Mouse (Mus musculus): ENCODE results near the gene Bglap. TPM values are rescaled to one million over a fixed set of nuclear protein-coding genes. Genes with fewer than 3 reads are reported as not detected.

The Bglap gene
- polyA plus RNA-seq, 1 experiment = 1.6 TPM

DNA sequence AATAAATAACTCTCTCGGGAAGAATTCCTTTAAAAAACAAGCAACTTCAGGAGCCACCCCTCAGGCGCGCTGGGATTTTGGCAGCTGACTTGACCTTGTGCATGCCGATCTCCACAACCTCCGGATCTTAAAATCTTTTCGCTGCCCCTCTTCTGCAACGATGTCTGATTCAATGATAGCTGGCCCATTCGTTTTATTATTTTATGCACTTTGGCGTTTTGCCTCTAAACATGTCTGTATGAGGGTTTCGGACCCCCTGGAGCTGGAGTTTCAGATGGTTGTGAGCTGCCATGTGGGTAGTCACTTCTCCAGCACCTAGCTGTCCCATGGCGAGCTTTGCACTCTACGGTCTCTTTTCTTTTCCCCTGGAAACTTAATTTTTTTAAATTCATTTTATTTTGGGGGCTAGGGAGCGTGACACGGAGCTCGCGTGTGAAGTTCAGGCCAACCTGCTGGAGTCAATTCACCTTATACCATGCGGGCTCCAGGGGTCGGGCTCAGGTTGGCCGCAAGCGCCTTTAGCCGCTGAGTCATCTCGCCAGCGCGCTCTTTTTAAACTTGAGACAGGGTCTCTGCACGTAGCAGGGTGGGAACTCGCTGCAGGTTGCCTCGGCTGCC lies 48.7 kb downstream of the Bglap start:
- TF ChIP-seq CTCF (IDR thresholded peaks at IDR 0.05; ENCODE audit: control insufficient read depth, insufficient read depth, insufficient read length) = no peak
- TF ChIP-seq FOSL1 (IDR thresholded peaks at IDR 0.05; ENCODE audit: insufficient read depth, low read length, poor library complexity, severe bottlenecking) = no peak
- no peak for TF ChIP-seq MAX (IDR thresholded peaks at IDR 0.05)
- no peak for TF ChIP-seq MYOG (IDR thresholded peaks at IDR 0.05; ENCODE audit: control insufficient read depth, extremely low read depth, insufficient read length)
- TF ChIP-seq USF1 (IDR thresholded peaks at IDR 0.05; ENCODE audit: low read depth) = no peak
- no peak for TF ChIP-seq MYOD1 (IDR thresholded peaks at IDR 0.05; ENCODE audit: control insufficient read depth, insufficient read length, low read depth)
- TF ChIP-seq CEBPB (IDR thresholded peaks at IDR 0.05; ENCODE audit: low read depth) = no peak
- Histone ChIP-seq H3ac (ENCODE audit: control insufficient read depth, insufficient read length, low read depth) (peak overlapping the region; percentile 94), H3K79me2 (ENCODE audit: control insufficient read depth, insufficient read depth) (peaks cover 43% of the 10 kb centered on the region), H3K79me3 (ENCODE audit: low read depth) (peaks cover 41% of the 10 kb centered on the region), H3K4me3 (ENCODE audit: insufficient read depth, poor library complexity, severe bottlenecking) (peak overlapping the region; percentile 74), H3K36me3 (ENCODE audit: control insufficient read depth, insufficient read depth) (peaks cover 29% of the 10 kb centered on the region), H3K27me3 (ENCODE audit: control insufficient read depth, insufficient read depth, insufficient read length) (no peaks in the 10 kb centered on the region)

DNA sequence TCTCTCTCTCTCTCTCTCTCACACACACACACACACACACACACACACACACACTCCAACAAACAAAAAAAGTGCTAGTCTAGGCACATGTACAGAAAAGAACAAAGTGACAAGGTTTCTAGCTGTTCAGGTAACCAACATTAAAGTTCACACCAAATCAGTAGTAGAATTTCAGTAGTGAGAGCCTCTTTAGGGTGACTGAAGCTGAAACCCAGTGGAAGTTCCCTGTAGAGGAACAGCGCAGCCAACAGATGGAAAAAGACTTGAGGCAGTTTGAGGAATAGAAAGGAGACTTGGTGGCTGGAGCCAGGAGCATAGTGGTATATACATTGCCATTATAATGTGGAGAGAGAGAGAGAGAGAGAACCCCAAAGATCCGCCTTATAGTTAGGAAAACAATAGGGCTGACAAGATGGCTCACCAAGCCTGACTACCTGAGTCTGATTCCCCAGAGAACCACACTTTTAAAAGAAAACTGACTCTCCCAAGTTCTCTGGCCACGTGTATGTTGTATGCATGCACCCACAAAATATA lies 49.3 kb downstream of the Bglap start:
- H3K79me3 ChIP-seq (ENCODE audit: low read depth) = peaks cover 36% of the 10 kb centered on the region
- H3K27me3 ChIP-seq (ENCODE audit: control insufficient read depth, insufficient read depth, insufficient read length) = no peaks in the 10 kb centered on the region
- peak overlapping the region; percentile 35 for H3ac ChIP-seq (ENCODE audit: control insufficient read depth, insufficient read length, low read depth)
- peak overlapping the region; percentile 74 for H3K4me3 ChIP-seq (ENCODE audit: insufficient read depth, poor library complexity, severe bottlenecking)
- TF ChIP-seq CTCF (IDR thresholded peaks at IDR 0.05; ENCODE audit: control insufficient read depth, insufficient read depth, insufficient read length) (no peak), MYOG (IDR thresholded peaks at IDR 0.05; ENCODE audit: control insufficient read depth, extremely low read depth, insufficient read length) (no peak), USF1 (IDR thresholded peaks at IDR 0.05; ENCODE audit: low read depth) (no peak), MYOD1 (IDR thresholded peaks at IDR 0.05; ENCODE audit: control insufficient read depth, insufficient read length, low read depth) (no peak), CEBPB (IDR thresholded peaks at IDR 0.05; ENCODE audit: low read depth) (no peak)
- peaks cover 38% of the 10 kb centered on the region for H3K79me2 ChIP-seq (ENCODE audit: control insufficient read depth, insufficient read depth)
- peaks cover 24% of the 10 kb centered on the region for H3K36me3 ChIP-seq (ENCODE audit: control insufficient read depth, insufficient read depth)

DNA sequence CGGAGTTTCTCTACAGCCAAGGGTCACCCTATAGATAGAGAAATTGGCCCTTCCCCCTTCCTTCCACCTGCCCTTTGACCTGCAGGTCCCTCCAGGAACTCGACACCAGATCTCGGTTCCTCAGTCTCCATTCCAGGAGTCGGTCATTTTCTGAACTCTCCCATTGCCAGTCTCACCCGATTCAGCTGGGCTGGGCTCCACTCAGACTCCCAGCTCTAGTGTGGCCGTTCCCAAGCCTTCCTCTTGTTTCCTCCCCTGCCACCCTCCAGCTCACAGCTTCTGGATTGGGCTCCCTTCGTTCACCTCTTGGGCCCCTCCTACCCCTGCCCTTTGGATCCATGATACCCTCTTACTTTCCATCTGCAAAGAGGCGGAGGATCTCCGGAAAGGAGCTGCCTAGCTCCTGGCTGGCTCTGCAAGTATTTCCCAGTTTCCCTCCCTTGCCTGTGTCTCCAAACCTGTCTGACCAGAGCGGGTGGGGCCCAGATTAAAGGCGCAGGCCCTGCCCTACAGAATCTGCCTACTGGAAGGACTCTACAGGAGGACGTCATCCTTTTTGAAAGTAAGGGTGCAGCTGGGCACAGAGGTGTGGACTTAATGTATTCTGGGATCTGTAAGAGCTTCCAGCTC lies 50.1 kb downstream of the Bglap start:
- peaks cover 28% of the 10 kb centered on the region for H3K79me3 ChIP-seq (ENCODE audit: low read depth)
- peaks cover 29% of the 10 kb centered on the region for H3K79me2 ChIP-seq (ENCODE audit: control insufficient read depth, insufficient read depth)
- no peak overlapping the region for H3K4me3 ChIP-seq (ENCODE audit: insufficient read depth, poor library complexity, severe bottlenecking)
- no peak overlapping the region for H3ac ChIP-seq (ENCODE audit: control insufficient read depth, insufficient read length, low read depth)
- peaks cover 17% of the 10 kb centered on the region for H3K36me3 ChIP-seq (ENCODE audit: control insufficient read depth, insufficient read depth)
- H3K27me3 ChIP-seq (ENCODE audit: control insufficient read depth, insufficient read depth, insufficient read length) = no peaks in the 10 kb centered on the region
- TF ChIP-seq CTCF (IDR thresholded peaks at IDR 0.05; ENCODE audit: control insufficient read depth, insufficient read depth, insufficient read length) (no peak), FOSL1 (IDR thresholded peaks at IDR 0.05; ENCODE audit: insufficient read depth, low read length, poor library complexity, severe bottlenecking) (no peak), CEBPB (IDR thresholded peaks at IDR 0.05; ENCODE audit: low read depth) (no peak), USF1 (IDR thresholded peaks at IDR 0.05; ENCODE audit: low read depth) (no peak), MAX (IDR thresholded peaks at IDR 0.05) (no peak), MYOG (IDR thresholded peaks at IDR 0.05; ENCODE audit: control insufficient read depth, extremely low read depth, insufficient read length) (no peak), MYOD1 (IDR thresholded peaks at IDR 0.05; ENCODE audit: control insufficient read depth, insufficient read length, low read depth) (no peak)

Other genes starting within 250 kb of the Bglap start
- gene Mef2d, start 242.1 kb downstream of the Bglap start, polyA plus RNA-seq (2012; fragmentation: generic; extraction: Trizol) = 35.3 TPM
- gene Rhbg, start 129.8 kb downstream of the Bglap start, polyA plus RNA-seq (2012; fragmentation: generic; extraction: Trizol) = not detected
- gene Gm38392, start 97.3 kb downstream of the Bglap start, polyA plus RNA-seq (2012; fragmentation: generic; extraction: Trizol) = not detected
- gene Tsacc, start 87.5 kb downstream of the Bglap start, polyA plus RNA-seq (2012; fragmentation: generic; extraction: Trizol) = 2.3 TPM
- 628 TPM for gene Cct3, start 87.3 kb downstream of the Bglap start, polyA plus RNA-seq (2012; fragmentation: generic; extraction: Trizol)
- gene Glmp, start 59.4 kb downstream of the Bglap start, polyA plus RNA-seq (2012; fragmentation: generic; extraction: Trizol) = 173 TPM
- gene Tmem79, start 48.3 kb downstream of the Bglap start, polyA plus RNA-seq (2012; fragmentation: generic; extraction: Trizol) = 2.1 TPM
- gene Smg5, start 48.2 kb downstream of the Bglap start, polyA plus RNA-seq (2012; fragmentation: generic; extraction: Trizol) = 84.5 TPM
- gene Paqr6, start 19.9 kb downstream of the Bglap start, polyA plus RNA-seq (2012; fragmentation: generic; extraction: Trizol) = 0.02 TPM
- 0.51 TPM for gene Bglap3, start 11.7 kb downstream of the Bglap start, polyA plus RNA-seq (2012; fragmentation: generic; extraction: Trizol)
- gene Bglap2, start 5.8 kb downstream of the Bglap start, polyA plus RNA-seq (2012; fragmentation: generic; extraction: Trizol) = 4.6 TPM
- gene Pmf1, start 25.9 kb upstream of the Bglap start, polyA plus RNA-seq (2012; fragmentation: generic; extraction: Trizol) = 117 TPM
- 18.5 TPM for gene Slc25a44, start 40.7 kb upstream of the Bglap start, polyA plus RNA-seq (2012; fragmentation: generic; extraction: Trizol)
- 0.69 TPM for gene Sema4a, start 76.7 kb upstream of the Bglap start, polyA plus RNA-seq (2012; fragmentation: generic; extraction: Trizol)
- 1,441 TPM for gene Lmna, start 125.5 kb upstream of the Bglap start, polyA plus RNA-seq (2012; fragmentation: generic; extraction: Trizol)
- gene Mex3a, start 147.9 kb upstream of the Bglap start, polyA plus RNA-seq (2012; fragmentation: generic; extraction: Trizol) = 14.9 TPM
- 0.07 TPM for gene Rab25, start 163.8 kb upstream of the Bglap start, polyA plus RNA-seq (2012; fragmentation: generic; extraction: Trizol)
- gene Lamtor2, start 168.6 kb upstream of the Bglap start, polyA plus RNA-seq (2012; fragmentation: generic; extraction: Trizol) = 136 TPM
- 55.9 TPM for gene Ubqln4, start 169.3 kb upstream of the Bglap start, polyA plus RNA-seq (2012; fragmentation: generic; extraction: Trizol)
- gene Ssr2, start 191.4 kb upstream of the Bglap start, polyA plus RNA-seq (2012; fragmentation: generic; extraction: Trizol) = 351 TPM
- gene Arhgef2, start 221.5 kb upstream of the Bglap start, polyA plus RNA-seq (2012; fragmentation: generic; extraction: Trizol) = 88.3 TPM

All from C2C12 (cell line).